Mouse (Mus musculus) skeletal muscle tissue, adult 2 months (tissue): ENCODE data around the gene C530008M17Rik.

Source experiments
- DNase-seq: peaks from one replicate; pipeline ENCODE4 v3.0.0-alpha.2; 2012; ENCODE audit warnings: low read depth, low spot score

Gene C530008M17Rik

GRCm38 (mm10) chr5:76656212-76656611, at the start of gene C530008M17Rik:
C530008M17Rik (plus strand) TSS chr5:76656512.
- DNase-seq, result no peak

GRCm38 (mm10) chr5:76609702-76610370, 46.5 kb upstream of the C530008M17Rik start:
- DNase-seq, result no peak

GRCm38 (mm10) chr5:76612867-76613499, 43.3 kb upstream of the C530008M17Rik start:
- no peak for DNase-seq

- peak; percentile 9 for DNase-seq
These were observed 41.0 kb upstream of the C530008M17Rik start for GRCm38 (mm10) chr5:76615276-76615675.

GRCm38 (mm10) chr5:76616196-76616747, 40.0 kb upstream of the C530008M17Rik start:
- DNase-seq, result no peak

GRCm38 (mm10) chr5:76618750-76619149, 37.6 kb upstream of the C530008M17Rik start:
- DNase-seq, result no peak

- no peak for DNase-seq
These were observed 32.6 kb upstream of the C530008M17Rik start for GRCm38 (mm10) chr5:76623759-76624158.

- no peak for DNase-seq
These were observed 28.5 kb upstream of the C530008M17Rik start for GRCm38 (mm10) chr5:76627770-76628169.

GRCm38 (mm10) chr5:76634012-76634411, 22.3 kb upstream of the C530008M17Rik start:
- DNase-seq, result no peak

- no peak for DNase-seq
These were observed 20.7 kb upstream of the C530008M17Rik start for GRCm38 (mm10) chr5:76635592-76635991.

GRCm38 (mm10) chr5:76642076-76642475, 14.2 kb upstream of the C530008M17Rik start:
- no peak for DNase-seq

GRCm38 (mm10) chr5:76644234-76644633, 12.1 kb upstream of the C530008M17Rik start:
- DNase-seq, result no peak

- no peak for DNase-seq
These were observed 11.0 kb upstream of the C530008M17Rik start for GRCm38 (mm10) chr5:76645091-76645868.

- DNase-seq, result no peak
These were observed 6.4 kb upstream of the C530008M17Rik start for GRCm38 (mm10) chr5:76649897-76650296.

- no peak for DNase-seq
These were observed 5.1 kb upstream of the C530008M17Rik start for GRCm38 (mm10) chr5:76651151-76651725.

GRCm38 (mm10) chr5:76657245-76658083, 1.2 kb downstream of the C530008M17Rik start:
- peak; percentile 5 for DNase-seq

GRCm38 (mm10) chr5:76658084-76658934, 2.0 kb downstream of the C530008M17Rik start:
- peak; percentile 3 for DNase-seq

GRCm38 (mm10) chr5:76659958-76660635, 3.8 kb downstream of the C530008M17Rik start:
- DNase-seq, result no peak

- no peak for DNase-seq
These were observed 5.0 kb downstream of the C530008M17Rik start for GRCm38 (mm10) chr5:76661310-76661709.
